Mouse (Mus musculus) left cerebral cortex, postnatal 14 days (tissue): ENCODE measurements at regions not wholly inside any gene's neighbourhood (a gene's known extent, or its start where the extent isn't known, plus 50 kb on each side); places are given as distances from the start of the nearest gene placed in this dataset.

ENCODE experiments used
- DNase-seq, 2 experiments: peaks; one replicate each; pipeline ENCODE4 v3.0.0; 2021 to 2022; ENCODE audit warnings: low spot score in 2 of 2, mixed read lengths in 1 of 2
- intact Hi-C: fragments of 180-260 bp; cut with DNase I; formaldehyde crosslinking; loops from one replicate; pipeline ENCODE4 v1.15.1; 2025

DNA sequence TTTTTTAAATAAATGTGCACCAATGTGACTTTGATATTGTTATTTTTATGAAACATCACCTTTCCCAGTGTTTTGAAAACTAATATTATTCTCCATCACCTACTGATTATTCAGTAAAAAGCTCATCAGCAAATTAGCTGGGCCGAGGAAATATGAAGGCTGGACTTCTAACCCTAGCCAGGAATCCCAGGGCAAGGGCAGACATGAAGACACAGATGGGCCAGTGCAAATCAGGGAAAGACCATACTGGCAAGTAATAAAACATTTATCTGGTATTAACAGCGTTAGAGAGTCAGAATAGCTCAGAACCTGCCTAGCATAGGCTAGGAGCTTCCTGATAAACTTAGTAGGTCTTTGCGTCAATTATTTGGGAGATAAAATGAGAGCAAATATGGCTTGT lies 590.3 kb upstream of the Cenpq start:
- no peak for DNase-seq
- intact Hi-C loops: no loop called here

DNA sequence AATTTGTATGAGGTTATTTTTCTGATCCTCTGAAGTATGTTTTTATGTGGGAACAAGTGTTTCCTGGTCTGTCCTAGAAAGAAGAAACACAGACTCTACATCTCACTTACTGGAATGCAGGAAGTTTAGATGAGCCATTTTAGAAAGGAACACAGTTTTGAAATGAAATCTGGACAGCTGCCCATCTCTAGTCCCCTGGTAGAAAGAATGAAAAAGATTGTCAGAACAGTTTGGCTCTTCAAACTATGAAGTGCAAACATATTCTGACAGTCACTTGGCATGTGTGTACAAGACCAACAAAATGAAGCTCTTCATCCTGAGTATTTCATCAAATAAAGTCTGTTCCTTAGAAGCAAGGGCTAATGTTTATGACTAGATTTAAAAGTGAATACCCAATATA lies 577.2 kb upstream of the Cenpq start:
- peak in 1 of 2 experiments; percentile 3 for DNase-seq
- intact Hi-C loops: no loop called here

DNA sequence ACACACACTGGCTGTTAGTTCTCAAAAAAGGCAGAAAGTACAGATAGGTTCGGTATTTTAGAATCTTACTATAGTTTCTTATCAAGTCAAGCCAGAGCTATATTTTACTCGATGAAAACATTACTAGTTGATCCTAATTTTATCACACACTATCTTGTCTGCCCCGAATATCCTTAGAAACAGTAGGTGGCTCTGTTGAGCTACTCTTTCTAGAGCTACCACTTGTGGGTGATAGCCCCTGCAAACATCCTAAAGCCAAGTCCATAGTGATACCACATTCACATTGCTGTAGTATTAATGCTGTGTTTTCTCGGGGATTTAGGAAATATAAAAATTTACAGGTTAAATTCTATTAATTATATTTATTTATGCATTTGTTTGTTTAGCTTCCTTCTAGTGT lies 570.2 kb upstream of the Cenpq start:
- DNase-seq: peak; percentile 3 to 8
- intact Hi-C loops: loop anchor here (10.0 kb wide), 1 partner anchor 1100 kb away; no protein-coding TSS in a partner anchor
